ENCODE assay signal across 18 mouse cellular contexts in the genomic region with DNA sequence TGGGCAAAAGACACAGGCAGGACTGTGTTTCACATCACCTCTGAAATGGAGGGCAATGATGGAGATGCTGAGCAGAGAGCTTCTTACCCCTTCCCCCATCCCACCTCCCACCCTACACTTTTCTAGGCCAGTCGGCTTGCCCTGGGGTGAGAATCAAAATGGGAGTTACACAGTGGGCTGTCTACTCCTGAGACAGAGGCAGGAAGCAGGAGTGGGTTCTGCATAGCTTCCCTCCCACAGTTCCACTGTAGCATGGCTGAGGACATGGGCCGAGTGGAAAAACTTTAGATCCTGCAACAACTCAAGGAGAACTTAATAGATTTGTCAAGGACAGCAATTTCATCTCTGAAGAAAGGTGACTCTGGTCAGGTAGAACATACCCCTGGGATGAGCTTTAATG.
DNase-seq lines count a peak whose midpoint lies in the region; ATAC-seq lines count a peak whose summit lies in the region.
"Had no signal": no experiment of that assay in that cellular context is flagged by ENCODE, and none has a peak within 500 bp of the region (broad histone marks: within the 10 kb centered on the region; RNA-seq: fewer than 3 reads in every experiment).

No protein-coding gene starts in this region.

- no peak overlapping the region for H3K4me3 ChIP-seq in forebrain, embryonic 13.5 days
- no peak overlapping the region for H3K4me3 ChIP-seq in forebrain, embryonic 14.5 days (ENCODE audit: low read depth, low read length)
- H3K4me3 ChIP-seq in hindbrain, embryonic 15.5 days: no peak overlapping the region
- H3K4me3 ChIP-seq in hindbrain, embryonic 10.5 days: no peak overlapping the region
- H3K4me3 ChIP-seq in midbrain, embryonic 15.5 days: no peak overlapping the region
- no peak overlapping the region for H3K4me3 ChIP-seq in midbrain, embryonic 14.5 days (replicated peaks; ENCODE audit: low read depth, low read length)
- no peak overlapping the region for H3K4me3 ChIP-seq in neural tube, embryonic 14.5 days (ENCODE audit: low read depth, low read length)
- H3K4me3 ChIP-seq: heart, embryonic 15.5 days; limb, embryonic 10.5 days; megakaryocyte, embryonic 14.5 days had no signal

- no peaks in the 10 kb centered on the region for H3K36me3 ChIP-seq in forebrain, embryonic 13.5 days (ENCODE audit: poor library complexity, severe bottlenecking)
- H3K36me3 ChIP-seq in forebrain, embryonic 14.5 days (ENCODE audit: control insufficient read depth, insufficient read depth, low read length): no peaks in the 10 kb centered on the region
- H3K36me3 ChIP-seq in hindbrain, embryonic 15.5 days: no peaks in the 10 kb centered on the region
- no peaks in the 10 kb centered on the region for H3K36me3 ChIP-seq in hindbrain, embryonic 10.5 days
- no peaks in the 10 kb centered on the region for H3K36me3 ChIP-seq in midbrain, embryonic 15.5 days (replicated peaks)
- no peaks in the 10 kb centered on the region for H3K36me3 ChIP-seq in midbrain, embryonic 14.5 days (ENCODE audit: control insufficient read depth, insufficient read depth, low read length)
- H3K36me3 ChIP-seq in neural tube, embryonic 14.5 days (ENCODE audit: control insufficient read depth, insufficient read depth, low read length): no peaks in the 10 kb centered on the region
- H3K36me3 ChIP-seq: G1E; heart, embryonic 15.5 days; limb, embryonic 10.5 days had no signal

- no peaks in the 10 kb centered on the region for H3K27me3 ChIP-seq in forebrain, embryonic 13.5 days
- H3K27me3 ChIP-seq in forebrain, embryonic 14.5 days (replicated peaks; ENCODE audit: control insufficient read depth, insufficient read depth, low read length): no peaks in the 10 kb centered on the region
- no peaks in the 10 kb centered on the region for H3K27me3 ChIP-seq in hindbrain, embryonic 15.5 days
- no peaks in the 10 kb centered on the region for H3K27me3 ChIP-seq in hindbrain, embryonic 10.5 days (ENCODE audit: insufficient read depth, poor library complexity, severe bottlenecking)
- no peaks in the 10 kb centered on the region for H3K27me3 ChIP-seq in midbrain, embryonic 15.5 days (replicated peaks)
- H3K27me3 ChIP-seq in midbrain, embryonic 14.5 days (ENCODE audit: control insufficient read depth, insufficient read depth, low read length): no peaks in the 10 kb centered on the region
- no peaks in the 10 kb centered on the region for H3K27me3 ChIP-seq in neural tube, embryonic 14.5 days (ENCODE audit: control insufficient read depth, insufficient read depth, low read length)
- H3K27me3 ChIP-seq: heart, embryonic 15.5 days; megakaryocyte, embryonic 14.5 days had no signal

- H3K9me3 ChIP-seq in forebrain, embryonic 13.5 days (replicated peaks): no peaks in the 10 kb centered on the region
- no peaks in the 10 kb centered on the region for H3K9me3 ChIP-seq in forebrain, embryonic 14.5 days (replicated peaks; ENCODE audit: control insufficient read depth, low read length)
- H3K9me3 ChIP-seq in hindbrain, embryonic 15.5 days: no peaks in the 10 kb centered on the region
- no peaks in the 10 kb centered on the region for H3K9me3 ChIP-seq in hindbrain, embryonic 10.5 days
- no peaks in the 10 kb centered on the region for H3K9me3 ChIP-seq in midbrain, embryonic 15.5 days
- no peaks in the 10 kb centered on the region for H3K9me3 ChIP-seq in midbrain, embryonic 14.5 days (ENCODE audit: control insufficient read depth, low read length)
- no peaks in the 10 kb centered on the region for H3K9me3 ChIP-seq in neural tube, embryonic 14.5 days (ENCODE audit: control insufficient read depth, low read length)
- H3K9me3 ChIP-seq: heart, embryonic 15.5 days; limb, embryonic 10.5 days; megakaryocyte, embryonic 14.5 days had no signal

- ATAC-seq in forebrain, embryonic 13.5 days: peak; percentile 16; the same call in 1 of the 2 replicates
- no peak for ATAC-seq in forebrain, embryonic 14.5 days
- peak; percentile 68 for ATAC-seq in hindbrain, embryonic 15.5 days (ENCODE audit: low FRiP score, low read depth)
- 0 out of 2 replicates have a peak, but pooled peaks have one; percentile 9 for ATAC-seq in midbrain, embryonic 15.5 days (replicated peaks)
- ATAC-seq in midbrain, embryonic 14.5 days (ENCODE audit: low FRiP score, low TSS enrichment): no peak
- peak; percentile 65 for ATAC-seq in neural tube, embryonic 14.5 days (ENCODE audit: low read depth)
- ATAC-seq: activated CD4-positive, CD25-positive, alpha-beta regulatory T cell, adult 4 months; intestine, postnatal 0 days; liver, postnatal 0 days had no signal

- H3K4me1 ChIP-seq in forebrain, embryonic 13.5 days: peaks cover 3% of the 10 kb centered on the region; the same call in 1 of the 2 replicates
- no peaks in the 10 kb centered on the region for H3K4me1 ChIP-seq in forebrain, embryonic 14.5 days (ENCODE audit: control insufficient read depth, insufficient read depth, low read length)
- peaks cover 9% of the 10 kb centered on the region for H3K4me1 ChIP-seq in hindbrain, embryonic 15.5 days (replicated peaks)
- no peaks in the 10 kb centered on the region for H3K4me1 ChIP-seq in hindbrain, embryonic 10.5 days (replicated peaks)
- H3K4me1 ChIP-seq in midbrain, embryonic 15.5 days: no peaks in the 10 kb centered on the region
- H3K4me1 ChIP-seq in midbrain, embryonic 14.5 days (ENCODE audit: control insufficient read depth, insufficient read depth, low read length): no peaks in the 10 kb centered on the region
- no peaks in the 10 kb centered on the region; the same call in 1 of the 2 replicates for H3K4me1 ChIP-seq in neural tube, embryonic 14.5 days (ENCODE audit: control insufficient read depth, insufficient read depth, low read length)
- H3K4me1 ChIP-seq: heart, embryonic 15.5 days; limb, embryonic 10.5 days; megakaryocyte, embryonic 14.5 days had no signal

- H3K9ac ChIP-seq in forebrain, embryonic 13.5 days: no peak overlapping the region
- no peak overlapping the region for H3K9ac ChIP-seq in forebrain, embryonic 14.5 days (ENCODE audit: low read length)
- H3K9ac ChIP-seq in hindbrain, embryonic 15.5 days: no peak overlapping the region
- H3K9ac ChIP-seq in midbrain, embryonic 15.5 days: no peak overlapping the region
- H3K9ac ChIP-seq in midbrain, embryonic 14.5 days (replicated peaks; ENCODE audit: low read length): no peak overlapping the region
- H3K9ac ChIP-seq in neural tube, embryonic 14.5 days (replicated peaks; ENCODE audit: low read depth, low read length): no peak overlapping the region
- H3K9ac ChIP-seq: heart, embryonic 15.5 days; liver, postnatal 0 days had no signal

- no peak overlapping the region for H3K27ac ChIP-seq in forebrain, embryonic 13.5 days
- H3K27ac ChIP-seq in forebrain, embryonic 14.5 days (ENCODE audit: low read depth, low read length): no peak overlapping the region
- peak overlapping the region; percentile 12; the same call in 1 of the 2 replicates for H3K27ac ChIP-seq in hindbrain, embryonic 15.5 days (replicated peaks)
- no peak overlapping the region for H3K27ac ChIP-seq in hindbrain, embryonic 10.5 days
- H3K27ac ChIP-seq in midbrain, embryonic 15.5 days: no peak overlapping the region
- H3K27ac ChIP-seq in midbrain, embryonic 14.5 days (replicated peaks; ENCODE audit: low read depth, low read length): no peak overlapping the region
- no peak overlapping the region for H3K27ac ChIP-seq in neural tube, embryonic 14.5 days (ENCODE audit: low read depth, low read length)
- H3K27ac ChIP-seq: heart, embryonic 15.5 days; limb, embryonic 10.5 days had no signal

- H3K4me2 ChIP-seq in forebrain, embryonic 13.5 days: no peak overlapping the region
- H3K4me2 ChIP-seq in forebrain, embryonic 14.5 days (ENCODE audit: low read length): no peak overlapping the region
- no peak overlapping the region for H3K4me2 ChIP-seq in hindbrain, embryonic 15.5 days
- H3K4me2 ChIP-seq in midbrain, embryonic 15.5 days: no peak overlapping the region
- H3K4me2 ChIP-seq in midbrain, embryonic 14.5 days (ENCODE audit: low read length): no peak overlapping the region
- H3K4me2 ChIP-seq in neural tube, embryonic 14.5 days (ENCODE audit: low read depth, low read length): no peak overlapping the region
- H3K4me2 ChIP-seq: heart, embryonic 15.5 days had no signal

- no peak for DNase-seq in forebrain, embryonic 14.5 days (ENCODE audit: low spot score)
- DNase-seq in hindbrain, embryonic 10.5 days (ENCODE audit: low spot score): no peak
- DNase-seq in midbrain, embryonic 14.5 days: no peak
- DNase-seq: adrenal gland, postnatal 10 days; gastrocnemius, postnatal 25 days; liver, postnatal 0 days; lung, postnatal 14 days; thymus, postnatal 36 days had no signal

- WGBS in forebrain, embryonic 13.5 days: 83% methylated on average over 2 of the region's 2 CpGs
- WGBS in forebrain, embryonic 14.5 days: 80% methylated on average over 2 of the region's 2 CpGs
- WGBS in hindbrain, embryonic 15.5 days: 69% methylated on average over 2 of the region's 2 CpGs
- 87% methylated on average over 2 of the region's 2 CpGs for WGBS in hindbrain, embryonic 10.5 days
- 77% methylated on average over 2 of the region's 2 CpGs for WGBS in midbrain, embryonic 15.5 days
- 83% methylated on average over 2 of the region's 2 CpGs for WGBS in midbrain, embryonic 14.5 days
- WGBS in neural tube, embryonic 14.5 days: 80% methylated on average over 2 of the region's 2 CpGs

Comparison
In these comparisons a context has a peak if more than half of its experiments do, and no peak if none do; other contexts are left out.
1. ATAC-seq: peak in forebrain, embryonic 13.5 days (single experiment), hindbrain, embryonic 15.5 days (single experiment), midbrain, embryonic 15.5 days (single experiment) and neural tube, embryonic 14.5 days (single experiment); none in forebrain, embryonic 14.5 days (single experiment) and midbrain, embryonic 14.5 days (single experiment).